Mouse (Mus musculus): ENCODE results near the gene Tcp11. TPM values are rescaled to one million over a fixed set of nuclear protein-coding genes. Genes with fewer than 3 reads are reported as not detected.
A peak's percentile ranks its signal among the peaks of the same experiment; 100 is the strongest.

Tcp11 gene
- polyA plus RNA-seq, 1 experiment from 2014 or later, result 1.7 TPM

DNA sequence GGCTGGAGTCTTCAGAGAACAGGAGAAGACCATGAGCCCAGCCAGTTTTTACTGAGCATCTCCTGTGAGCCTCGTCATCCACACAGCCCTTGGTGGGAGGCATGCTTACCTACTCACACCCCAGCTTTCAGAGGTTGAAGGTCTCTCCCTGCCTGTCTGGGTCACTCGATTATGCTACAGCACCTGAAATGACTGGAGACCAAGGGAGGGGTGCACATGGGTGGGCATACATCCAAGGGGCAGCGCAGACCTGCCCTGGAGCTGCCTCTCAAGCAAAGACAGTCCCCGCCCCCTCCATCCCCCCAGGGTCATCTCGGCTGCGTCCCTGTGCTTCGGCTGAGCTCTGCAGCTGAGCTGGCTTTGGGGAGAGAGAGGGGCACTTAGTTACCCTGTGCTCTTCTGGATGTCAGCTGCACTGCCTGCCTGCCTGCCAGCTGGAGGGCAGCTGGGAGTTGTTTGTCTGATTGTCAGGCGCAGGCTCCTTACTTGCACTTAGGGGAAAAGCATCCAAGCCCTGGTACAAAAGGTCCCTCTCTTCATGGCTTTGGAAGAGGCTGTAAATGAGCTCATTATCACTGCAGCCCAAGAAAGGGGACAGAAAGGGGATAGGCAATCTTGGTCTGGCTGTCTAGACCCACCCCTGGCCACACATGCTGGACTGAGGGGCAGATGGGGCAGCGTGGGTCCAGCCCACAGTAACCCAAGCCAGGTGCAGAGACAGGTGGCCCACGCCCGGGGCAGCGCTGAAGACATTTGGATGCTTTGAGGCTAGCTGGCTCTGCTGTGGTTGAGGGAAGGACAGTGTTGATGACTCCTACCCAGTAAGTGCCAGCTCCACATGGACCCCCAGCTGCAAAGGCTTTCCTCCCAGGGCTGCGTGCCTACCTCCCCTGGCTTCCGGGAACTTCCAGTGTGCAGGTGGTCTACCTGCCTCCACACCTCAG, 43.4 kb downstream of the Tcp11 start:
- H3K27ac ChIP-seq, result peak overlapping the region; percentile 42; the same call in 1 of the 2 replicates
- H3K27me3 ChIP-seq, result no peaks in the 10 kb centered on the region
- H3K4me3 ChIP-seq, result no peak overlapping the region
- no peaks in the 10 kb centered on the region for H3K9me3 ChIP-seq
- no peak for ATAC-seq (ENCODE audit: insufficient number of reproducible peaks, insufficient read depth, low FRiP score, low TSS enrichment)
- H3K9ac ChIP-seq, result no peak overlapping the region
- peaks cover 30% of the 10 kb centered on the region for H3K4me1 ChIP-seq
- H3K4me2 ChIP-seq (replicated peaks), result no peak overlapping the region
- peaks cover 20% of the 10 kb centered on the region for H3K36me3 ChIP-seq
- WGBS, result 60% methylated on average over 14 of the region's 14 CpGs

DNA sequence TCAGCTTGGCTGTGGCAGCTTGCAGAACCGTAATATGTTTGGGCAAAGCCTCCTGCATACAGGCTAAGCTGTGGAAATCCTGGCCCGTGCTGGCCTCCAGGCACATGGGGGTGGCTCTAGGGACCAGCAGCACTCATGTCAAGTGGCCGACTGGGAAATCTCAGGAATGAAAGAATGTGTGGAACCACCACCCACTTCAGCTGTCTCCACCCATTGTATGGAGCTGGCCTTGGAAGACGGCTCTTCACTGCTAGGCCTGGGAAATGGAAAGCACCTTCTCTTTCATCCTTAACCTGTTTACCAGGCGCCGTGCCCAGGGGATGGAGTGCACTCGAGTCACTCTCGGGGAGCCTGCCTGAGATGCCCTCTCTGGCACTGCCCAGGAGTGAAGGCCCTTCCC, 45.5 kb downstream of the Tcp11 start:
- WGBS, result 76% methylated on average over 8 of the region's 8 CpGs
- no peaks in the 10 kb centered on the region for H3K9me3 ChIP-seq
- H3K4me1 ChIP-seq, result peaks cover 16% of the 10 kb centered on the region
- H3K36me3 ChIP-seq, result peaks cover 12% of the 10 kb centered on the region; the same call in 1 of the 2 replicates
- H3K4me2 ChIP-seq (replicated peaks), result no peak overlapping the region
- H3K9ac ChIP-seq, result no peak overlapping the region
- H3K4me3 ChIP-seq, result no peak overlapping the region
- H3K27ac ChIP-seq, result no peak overlapping the region
- H3K27me3 ChIP-seq, result no peaks in the 10 kb centered on the region
- ATAC-seq (ENCODE audit: insufficient number of reproducible peaks, insufficient read depth, low FRiP score, low TSS enrichment), result no peak

DNA sequence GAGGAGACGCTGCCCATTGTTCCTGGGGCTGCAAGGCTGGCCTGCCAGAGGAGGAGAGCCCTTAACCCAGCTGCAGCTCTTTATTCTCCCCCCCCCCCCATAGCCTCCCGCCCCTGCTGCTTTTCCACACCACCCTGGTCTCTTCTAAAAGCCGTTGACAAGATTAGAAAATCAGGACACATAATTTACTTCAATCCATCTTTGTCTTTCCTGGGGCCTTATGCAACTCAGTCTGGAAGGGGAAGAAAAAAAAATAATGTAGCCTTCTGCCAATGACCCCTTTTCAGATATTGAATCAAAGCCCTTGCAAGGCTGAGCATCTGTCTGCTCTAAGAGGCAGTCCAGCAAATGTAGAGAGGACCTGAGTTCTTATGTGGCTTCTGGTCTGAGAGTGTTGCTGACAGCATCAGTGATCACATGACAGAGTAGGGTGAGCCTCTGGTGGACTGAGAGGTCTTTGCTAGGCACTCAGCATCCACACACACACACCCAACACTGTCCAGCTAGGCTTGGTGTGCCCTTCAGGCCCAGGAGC, 47.3 kb downstream of the Tcp11 start:
- Histone ChIP-seq H3K27me3 (no peaks in the 10 kb centered on the region), H3K9ac (no peak overlapping the region), H3K9me3 (no peaks in the 10 kb centered on the region), H3K4me3 (no peak overlapping the region), H3K4me1 (peaks cover 23% of the 10 kb centered on the region), H3K36me3 (no peaks in the 10 kb centered on the region), H3K27ac (peak overlapping the region; percentile 23; the same call in 1 of the 2 replicates), H3K4me2 (replicated peaks) (no peak overlapping the region)
- 47% methylated on average over 3 of the region's 3 CpGs for WGBS
- ATAC-seq (ENCODE audit: insufficient number of reproducible peaks, insufficient read depth, low FRiP score, low TSS enrichment), result no peak

DNA sequence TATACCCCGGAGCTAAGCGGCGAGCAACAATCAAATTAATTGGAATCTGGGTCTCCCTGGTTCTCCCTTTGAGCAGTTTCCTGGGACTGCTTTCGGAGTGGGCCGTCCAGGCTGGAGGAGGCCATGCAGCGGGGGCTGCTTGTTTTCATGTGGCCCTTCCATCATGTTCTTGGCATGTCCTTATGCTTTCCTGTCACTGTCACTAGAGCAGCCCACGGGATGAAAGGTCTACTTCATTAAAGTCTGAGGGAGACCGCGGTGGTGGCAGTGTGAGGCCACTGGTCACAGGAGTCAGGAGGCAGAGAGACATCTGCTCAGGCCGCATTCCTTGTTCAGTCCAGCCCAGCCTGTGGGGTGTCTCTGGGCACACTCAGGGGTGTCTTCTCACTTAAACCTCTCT, 48.2 kb downstream of the Tcp11 start:
- Histone ChIP-seq H3K27me3 (no peaks in the 10 kb centered on the region), H3K27ac (peak overlapping the region; percentile 23; the same call in 1 of the 2 replicates), H3K9me3 (no peaks in the 10 kb centered on the region), H3K9ac (no peak overlapping the region; the same call in 1 of the 2 replicates), H3K4me3 (no peak overlapping the region), H3K4me2 (replicated peaks) (no peak overlapping the region), H3K36me3 (peaks cover 1% of the 10 kb centered on the region; the same call in 1 of the 2 replicates), H3K4me1 (peaks cover 20% of the 10 kb centered on the region)
- ATAC-seq (ENCODE audit: insufficient number of reproducible peaks, insufficient read depth, low FRiP score, low TSS enrichment), result no peak
- 77% methylated on average over 10 of the region's 10 CpGs for WGBS

DNA sequence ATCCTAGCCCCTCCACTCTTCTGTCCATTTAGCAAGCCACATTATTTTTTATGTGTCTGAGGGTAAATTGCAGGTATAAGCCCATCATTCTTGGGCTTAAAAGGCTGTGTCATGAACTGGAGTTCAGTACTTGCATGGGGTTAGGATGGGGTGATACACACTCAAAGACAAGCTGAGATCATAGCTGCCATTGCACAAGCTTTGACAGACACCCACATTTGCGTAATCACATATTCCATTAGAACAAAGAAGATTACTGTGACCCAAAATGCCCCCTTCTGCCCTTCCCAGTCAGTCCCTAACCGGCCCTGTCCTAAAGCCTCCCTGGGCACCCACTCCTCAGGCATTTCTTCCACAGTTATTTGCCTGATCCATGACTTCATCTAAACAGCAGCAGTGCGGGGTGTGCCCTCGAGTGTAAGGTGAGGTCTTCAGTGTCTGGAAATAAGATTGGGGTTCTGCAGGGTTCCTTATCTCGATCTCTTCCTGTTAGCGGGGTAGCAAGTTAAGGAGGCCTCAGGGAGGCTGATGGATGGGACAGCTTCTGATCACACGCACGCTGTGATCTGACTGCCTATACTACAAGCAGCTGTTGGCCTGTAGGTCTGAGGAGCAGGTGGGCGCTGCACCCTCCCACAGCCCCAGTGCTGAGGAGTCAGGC, 49.0 kb downstream of the Tcp11 start:
- H3K4me2 ChIP-seq (replicated peaks), result no peak overlapping the region
- no peak overlapping the region for H3K9ac ChIP-seq
- H3K36me3 ChIP-seq, result peaks cover 3% of the 10 kb centered on the region; the same call in 1 of the 2 replicates
- ATAC-seq (ENCODE audit: insufficient number of reproducible peaks, insufficient read depth, low FRiP score, low TSS enrichment), result no peak
- no peak overlapping the region for H3K27ac ChIP-seq
- 82% methylated on average over 9 of the region's 9 CpGs for WGBS
- no peaks in the 10 kb centered on the region for H3K27me3 ChIP-seq
- peaks cover 19% of the 10 kb centered on the region for H3K4me1 ChIP-seq
- H3K4me3 ChIP-seq, result no peak overlapping the region
- no peaks in the 10 kb centered on the region for H3K9me3 ChIP-seq

DNA sequence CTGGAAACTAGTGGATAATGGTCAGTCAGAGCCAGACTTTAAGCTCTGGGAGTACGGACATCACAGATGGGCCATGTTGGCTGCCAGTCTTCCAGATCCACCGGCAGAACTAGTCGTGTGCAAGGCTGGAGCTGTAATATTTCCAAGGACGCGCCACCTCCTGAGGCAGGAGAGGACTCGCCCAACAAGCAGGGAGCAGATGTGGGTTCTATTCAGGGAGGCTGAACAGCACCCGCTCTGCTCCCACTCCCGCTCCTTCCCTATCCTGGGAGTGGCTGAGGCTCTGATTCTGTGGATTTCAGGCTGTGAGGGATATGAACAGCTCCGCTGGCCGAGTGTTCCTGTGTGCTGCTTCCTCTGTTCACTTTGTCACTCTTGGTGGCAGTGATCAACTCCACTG, 50.0 kb downstream of the Tcp11 start:
- whole genome bisulfite sequencing, result 90% methylated on average over 10 of the region's 10 CpGs
- H3K9ac ChIP-seq, result no peak overlapping the region; the same call in 1 of the 2 replicates

DNA sequence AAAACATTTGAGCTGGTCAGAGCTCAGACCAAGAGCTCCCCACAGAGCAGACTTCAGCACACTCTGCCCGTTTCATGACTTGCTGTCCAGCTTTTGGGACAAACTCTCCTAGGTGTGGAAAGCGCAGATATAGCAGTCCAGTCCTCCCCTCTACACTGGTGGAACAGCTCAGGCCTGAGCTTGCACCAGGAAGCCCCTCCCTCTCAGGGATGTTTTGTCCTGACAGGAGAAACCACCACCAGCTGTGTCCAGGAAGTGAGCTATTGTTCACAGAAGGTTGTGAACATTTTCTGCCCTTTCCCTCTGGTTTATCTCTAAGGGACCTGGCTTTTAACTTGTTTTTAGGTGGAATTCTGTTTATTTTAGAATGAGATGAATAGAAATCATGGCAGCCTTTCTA, 51.1 kb downstream of the Tcp11 start:
- no peaks in the 10 kb centered on the region for H3K9me3 ChIP-seq
- H3K27ac ChIP-seq, result peak overlapping the region; percentile 59; the same call in 1 of the 2 replicates
- no peak overlapping the region for H3K4me3 ChIP-seq
- no peaks in the 10 kb centered on the region for H3K27me3 ChIP-seq
- peaks cover 3% of the 10 kb centered on the region; the same call in 1 of the 2 replicates for H3K36me3 ChIP-seq
- no peak for ATAC-seq (ENCODE audit: insufficient number of reproducible peaks, insufficient read depth, low FRiP score, low TSS enrichment)
- no peak overlapping the region for H3K9ac ChIP-seq
- 57% methylated on average over 2 of the region's 2 CpGs for WGBS
- no peak overlapping the region for H3K4me2 ChIP-seq (replicated peaks)
- peaks cover 38% of the 10 kb centered on the region for H3K4me1 ChIP-seq

More for the DNA sequence above, 50.0 kb downstream of the Tcp11 start:
- Histone ChIP-seq H3K36me3 (peaks cover 3% of the 10 kb centered on the region; the same call in 1 of the 2 replicates), H3K9me3 (no peaks in the 10 kb centered on the region), H3K4me3 (no peak overlapping the region), H3K4me2 (replicated peaks) (no peak overlapping the region), H3K27ac (peak overlapping the region; percentile 59; the same call in 1 of the 2 replicates), H3K4me1 (peaks cover 28% of the 10 kb centered on the region), H3K27me3 (no peaks in the 10 kb centered on the region)
- ATAC-seq (ENCODE audit: insufficient number of reproducible peaks, insufficient read depth, low FRiP score, low TSS enrichment), result no peak

DNA sequence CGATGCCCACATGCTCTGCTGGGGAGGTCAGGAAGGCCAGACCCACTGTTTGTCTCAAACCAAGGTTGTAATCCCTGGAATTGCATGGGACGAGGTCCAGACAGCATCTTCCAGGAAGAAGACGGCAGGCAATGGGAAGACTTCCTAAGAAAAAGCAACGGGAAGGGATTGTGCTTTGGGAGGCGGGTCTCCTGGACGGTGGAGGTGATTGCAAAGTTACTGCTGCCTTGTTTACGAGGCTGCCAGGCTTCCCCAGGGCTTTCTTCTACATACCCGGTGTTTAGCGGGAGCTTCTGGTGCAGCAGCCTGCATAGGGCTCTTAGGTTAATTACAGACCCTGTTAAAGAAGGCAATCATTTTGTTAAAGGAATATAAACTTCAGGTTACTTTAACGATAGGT, 52.2 kb downstream of the Tcp11 start:
- Histone ChIP-seq H3K9me3 (no peaks in the 10 kb centered on the region), H3K4me1 (peaks cover 47% of the 10 kb centered on the region), H3K36me3 (peaks cover 3% of the 10 kb centered on the region; the same call in 1 of the 2 replicates), H3K9ac (no peak overlapping the region), H3K4me2 (replicated peaks) (no peak overlapping the region), H3K4me3 (no peak overlapping the region), H3K27ac (no peak overlapping the region), H3K27me3 (no peaks in the 10 kb centered on the region)
- ATAC-seq (ENCODE audit: insufficient number of reproducible peaks, insufficient read depth, low FRiP score, low TSS enrichment), result no peak
- WGBS, result 64% methylated on average over 10 of the region's 10 CpGs

DNA sequence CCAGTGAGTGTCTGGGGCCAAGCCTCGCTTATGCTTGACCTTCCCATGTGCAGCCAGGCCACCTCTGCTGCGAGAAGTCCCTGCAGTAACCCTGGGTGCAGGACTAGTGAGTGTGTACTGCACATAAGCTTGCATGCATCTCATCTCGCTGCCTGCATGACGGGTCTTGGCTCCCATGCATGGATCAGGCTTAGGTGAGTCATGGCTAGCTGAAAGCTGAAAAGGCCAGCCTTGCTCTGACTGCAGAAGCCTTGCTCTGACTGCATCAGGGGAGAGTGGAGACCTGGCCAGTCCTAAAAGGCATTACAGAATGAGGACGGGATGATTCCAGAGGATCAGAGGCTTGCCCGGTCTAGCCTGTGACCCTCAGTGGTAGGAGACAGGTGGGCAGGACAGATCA, 53.2 kb downstream of the Tcp11 start:
- Histone ChIP-seq H3K27me3 (no peaks in the 10 kb centered on the region), H3K27ac (no peak overlapping the region), H3K36me3 (peaks cover 3% of the 10 kb centered on the region; the same call in 1 of the 2 replicates), H3K9me3 (no peaks in the 10 kb centered on the region), H3K9ac (no peak overlapping the region), H3K4me1 (peaks cover 53% of the 10 kb centered on the region), H3K4me2 (replicated peaks) (no peak overlapping the region), H3K4me3 (no peak overlapping the region)
- ATAC-seq (ENCODE audit: insufficient number of reproducible peaks, insufficient read depth, low FRiP score, low TSS enrichment), result no peak
- WGBS, result 88% methylated on average over 6 of the region's 6 CpGs

DNA sequence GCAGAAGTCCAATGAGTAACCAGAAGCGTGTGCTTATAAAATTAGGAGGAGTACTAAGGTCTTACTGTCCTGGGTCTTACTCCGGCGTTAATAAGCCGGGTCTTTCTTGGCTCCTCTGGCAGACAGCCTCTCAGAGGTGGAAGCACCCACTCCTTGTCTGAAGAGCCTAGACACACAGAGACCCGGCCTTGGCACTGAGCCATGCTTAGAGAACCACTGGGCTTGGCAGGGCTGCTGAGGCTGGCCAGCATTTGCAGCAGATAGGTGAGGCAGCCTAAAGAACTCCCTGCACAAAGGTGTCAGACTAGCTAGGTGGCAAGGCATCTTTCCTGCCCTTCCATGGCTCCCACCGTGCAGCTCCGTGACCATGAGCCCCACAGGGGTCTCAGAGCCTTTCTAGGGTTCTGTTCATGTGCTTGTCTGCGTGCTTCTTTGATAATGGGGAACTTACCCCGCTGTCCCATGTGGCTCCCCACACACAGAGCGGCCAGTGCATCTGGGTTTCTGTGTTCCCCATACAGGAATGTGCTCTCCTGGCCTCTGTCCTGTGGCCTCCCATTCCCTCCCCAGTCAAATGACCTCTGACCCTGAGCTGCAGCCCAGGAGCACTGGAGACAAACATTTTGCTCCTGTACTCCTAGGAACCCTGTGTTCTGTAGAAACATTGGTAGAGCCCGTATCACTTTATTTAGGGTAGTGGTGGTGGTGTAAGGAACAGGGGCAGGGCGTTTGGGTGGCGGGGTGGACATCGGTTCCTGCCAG, 54.1 kb downstream of the Tcp11 start:
- Histone ChIP-seq H3K4me3 (no peak overlapping the region), H3K27ac (peak overlapping the region; percentile 73), H3K27me3 (no peaks in the 10 kb centered on the region), H3K9me3 (no peaks in the 10 kb centered on the region), H3K4me1 (peaks cover 54% of the 10 kb centered on the region), H3K9ac (peak overlapping the region; percentile 16; the same call in 1 of the 2 replicates), H3K36me3 (peaks cover 3% of the 10 kb centered on the region; the same call in 1 of the 2 replicates), H3K4me2 (replicated peaks) (no peak overlapping the region)
- no peak for ATAC-seq (ENCODE audit: insufficient number of reproducible peaks, insufficient read depth, low FRiP score, low TSS enrichment)
- 72% methylated on average over 14 of the region's 14 CpGs for WGBS

DNA sequence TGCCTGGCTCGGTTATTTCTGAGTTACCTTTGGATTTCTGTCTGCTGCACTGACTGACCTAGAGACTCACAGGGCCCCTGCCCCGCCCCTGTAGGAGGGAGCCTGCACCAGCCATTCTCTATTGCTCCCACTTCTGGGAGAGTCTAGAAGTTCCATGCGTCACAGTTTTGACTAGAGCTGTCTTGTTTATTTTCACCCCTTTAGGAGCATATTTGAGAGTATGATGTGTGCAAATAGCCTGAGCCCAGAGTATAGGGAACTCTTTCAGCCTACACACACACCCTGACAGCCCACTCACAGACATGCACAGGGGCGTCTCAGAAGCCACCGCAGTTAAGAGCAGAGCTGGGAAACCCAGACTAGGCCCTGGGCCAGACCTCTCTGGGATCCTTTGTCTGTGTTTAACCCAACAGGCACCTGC, 54.9 kb downstream of the Tcp11 start:
- Histone ChIP-seq H3K9me3 (no peaks in the 10 kb centered on the region), H3K4me2 (replicated peaks) (no peak overlapping the region), H3K36me3 (peaks cover 3% of the 10 kb centered on the region; the same call in 1 of the 2 replicates), H3K27ac (peak overlapping the region; percentile 73), H3K27me3 (no peaks in the 10 kb centered on the region), H3K4me3 (no peak overlapping the region), H3K9ac (no peak overlapping the region), H3K4me1 (peaks cover 54% of the 10 kb centered on the region)
- no peak for ATAC-seq (ENCODE audit: insufficient number of reproducible peaks, insufficient read depth, low FRiP score, low TSS enrichment)
- 66% methylated on average over 5 of the region's 5 CpGs for WGBS

Measured in embryonic facial prominence, embryonic 12.5 days (tissue).